Mouse (Mus musculus) forebrain, embryonic 11.5 days (tissue): ENCODE data around the gene Zdhhc23. TPM values are rescaled to one million over a fixed set of nuclear protein-coding genes. Genes with fewer than 3 reads are reported as not detected.
A peak's percentile ranks its signal among the peaks of the same experiment; 100 is the strongest.

ENCODE experiments used
- ATAC-seq: fragments of 200-750 bp; cut with Nextera tagmentation; replicated peaks from 2 replicates; pipeline ENCODE4 v1.8.0; 2017; ENCODE audit warnings: moderate TSS enrichment; ENCODE audit not compliant: low FRiP score
- DNase-seq: peaks from one replicate; pipeline ENCODE4 v3.0.0-alpha.2; 2017; ENCODE audit warnings: low spot score
- H3K27ac ChIP-seq: fragments of 300-500 bp; sonication (generic); 2 replicates; pipeline ENCODE4 v1.5.1; 2014; ENCODE audit warnings: low read depth, low read length
- H3K27me3 ChIP-seq: fragments of 300-500 bp; sonication (generic); 2 replicates; pipeline ENCODE4 v1.6.1; 2014; ENCODE audit warnings: mild to moderate bottlenecking, low read length, mixed read lengths; ENCODE audit not compliant: control insufficient read depth, insufficient read depth
- H3K36me3 ChIP-seq: fragments of 300-500 bp; sonication (generic); 2 replicates; pipeline ENCODE4 v1.6.1; 2014; ENCODE audit warnings: mild to moderate bottlenecking, low read length, moderate library complexity, mixed read lengths; ENCODE audit not compliant: control insufficient read depth, insufficient read depth
- H3K4me1 ChIP-seq: fragments of 300-500 bp; sonication (generic); replicated peaks from 2 replicates; pipeline ENCODE4 v1.6.1; 2014; ENCODE audit warnings: low read length, mixed read lengths; ENCODE audit not compliant: control insufficient read depth, insufficient read depth
- H3K4me2 ChIP-seq: fragments of 300-500 bp; sonication (generic); 2 replicates; pipeline ENCODE4 v1.6.1; 2014; ENCODE audit warnings: low read depth, mild to moderate bottlenecking, low read length, moderate library complexity, mixed read lengths; ENCODE audit not compliant: severe bottlenecking
- H3K4me3 ChIP-seq: fragments of 300-500 bp; sonication (generic); 2 replicates; pipeline ENCODE4 v1.5.1; 2014; ENCODE audit warnings: low read depth, low read length
- H3K9ac ChIP-seq: fragments of 300-500 bp; sonication (generic); 2 replicates; pipeline ENCODE4 v1.6.1; 2014; ENCODE audit warnings: low read length
- H3K9me3 ChIP-seq: fragments of 300-500 bp; sonication (generic); 2 replicates; pipeline ENCODE4 v1.6.1; 2016; ENCODE audit warnings: low read length, mixed read lengths; ENCODE audit not compliant: control insufficient read depth
- WGBS: fragments of 180-500 bp; shearing (Covaris S2); extraction: QIAGEN DNeasy Blood & Tissue Kit; methylation state at CpG from one replicate; pipeline ENCODE4 v1.1.7; 2014; 5-methylcytosine and 5-hydroxymethylcytosine counted together
- polyA plus RNA-seq: library from polyadenylated mRNA; unstranded; fragments of >200 nt; fragmentation: Nextera tagmentation; extraction: Ambion mirVana; gene quantifications from 2 replicates; pipeline ENCODE4 v1.2.1, GENCODE M21; 2014

Gene Zdhhc23
- polyA plus RNA-seq, 1 experiment from 2014 or later: 0.86 TPM

- no peak overlapping the region for H3K27ac ChIP-seq
- DNase-seq (no peak), ATAC-seq (no peak)
- no peak overlapping the region for H3K4me2 ChIP-seq
- H3K9me3 ChIP-seq: no peaks in the 10 kb centered on the region
- H3K4me1 ChIP-seq: no peaks in the 10 kb centered on the region
- WGBS: 74% methylated on average over 16 of the region's 16 CpGs
- H3K36me3 ChIP-seq: no peaks in the 10 kb centered on the region
- no peak overlapping the region for H3K4me3 ChIP-seq
- H3K9ac ChIP-seq: no peak overlapping the region
- H3K27me3 ChIP-seq: no peaks in the 10 kb centered on the region
Observed at GRCm38 (mm10) chr16:44015416-44016158, 36.0 kb upstream of the Zdhhc23 start.

- ATAC-seq (no peak), DNase-seq (no peak)
- Histone ChIP-seq H3K4me1 (no peaks in the 10 kb centered on the region), H3K9ac (no peak overlapping the region), H3K27me3 (no peaks in the 10 kb centered on the region), H3K27ac (no peak overlapping the region), H3K36me3 (no peaks in the 10 kb centered on the region), H3K4me2 (no peak overlapping the region), H3K4me3 (no peak overlapping the region), H3K9me3 (no peaks in the 10 kb centered on the region)
- WGBS: 78% methylated on average over 5 of the region's 5 CpGs
Observed at GRCm38 (mm10) chr16:44011010-44011409, 31.4 kb upstream of the Zdhhc23 start.

GRCm38 (mm10) chr16:44002086-44002485 is 22.5 kb upstream of the Zdhhc23 start:
- Histone ChIP-seq H3K27ac (no peak overlapping the region), H3K27me3 (no peaks in the 10 kb centered on the region), H3K4me1 (no peaks in the 10 kb centered on the region), H3K9me3 (no peaks in the 10 kb centered on the region), H3K36me3 (no peaks in the 10 kb centered on the region), H3K4me2 (no peak overlapping the region), H3K4me3 (no peak overlapping the region), H3K9ac (no peak overlapping the region)
- ATAC-seq (no peak), DNase-seq (no peak)
- 73% methylated on average over 5 of the region's 5 CpGs for WGBS

GRCm38 (mm10) chr16:43999541-43999940 is 19.9 kb upstream of the Zdhhc23 start:
- 80% methylated on average over 5 of the region's 5 CpGs for WGBS
- no peaks in the 10 kb centered on the region for H3K27me3 ChIP-seq
- H3K36me3 ChIP-seq: no peaks in the 10 kb centered on the region
- DNase-seq: no peak
- no peaks in the 10 kb centered on the region for H3K9me3 ChIP-seq
- no peak overlapping the region for H3K4me3 ChIP-seq
- H3K27ac ChIP-seq: no peak overlapping the region
- no peaks in the 10 kb centered on the region for H3K4me1 ChIP-seq
- no peak overlapping the region for H3K9ac ChIP-seq
- no peak overlapping the region for H3K4me2 ChIP-seq
- no peak for ATAC-seq

GRCm38 (mm10) chr16:43999111-43999510 is 19.5 kb upstream of the Zdhhc23 start:
- no peaks in the 10 kb centered on the region for H3K36me3 ChIP-seq
- no peak overlapping the region for H3K4me3 ChIP-seq
- no peaks in the 10 kb centered on the region for H3K4me1 ChIP-seq
- 84% methylated on average over 8 of the region's 8 CpGs for WGBS
- H3K4me2 ChIP-seq: no peak overlapping the region
- DNase-seq (no peak), ATAC-seq (no peak)
- H3K27ac ChIP-seq: no peak overlapping the region
- H3K27me3 ChIP-seq: no peaks in the 10 kb centered on the region
- no peak overlapping the region for H3K9ac ChIP-seq
- no peaks in the 10 kb centered on the region for H3K9me3 ChIP-seq

- 89% methylated on average over 3 of the region's 3 CpGs for WGBS
- H3K9ac ChIP-seq: no peak overlapping the region
- no peaks in the 10 kb centered on the region for H3K36me3 ChIP-seq
- H3K27ac ChIP-seq: no peak overlapping the region
- DNase-seq: no peak
- no peak overlapping the region for H3K4me2 ChIP-seq
- no peak overlapping the region for H3K4me3 ChIP-seq
- H3K27me3 ChIP-seq: no peaks in the 10 kb centered on the region
- ATAC-seq: no peak
- H3K4me1 ChIP-seq: no peaks in the 10 kb centered on the region
- H3K9me3 ChIP-seq: no peaks in the 10 kb centered on the region
Observed at GRCm38 (mm10) chr16:43994623-43995022, 15.0 kb upstream of the Zdhhc23 start.

- Histone ChIP-seq H3K36me3 (no peaks in the 10 kb centered on the region), H3K4me1 (no peaks in the 10 kb centered on the region), H3K27me3 (no peaks in the 10 kb centered on the region), H3K4me2 (no peak overlapping the region), H3K9ac (no peak overlapping the region), H3K27ac (no peak overlapping the region), H3K4me3 (no peak overlapping the region), H3K9me3 (no peaks in the 10 kb centered on the region)
- DNase-seq (no peak), ATAC-seq (no peak)
- WGBS: 88% methylated on average over 4 of the region's 4 CpGs
Observed at GRCm38 (mm10) chr16:43986299-43986698, 6.7 kb upstream of the Zdhhc23 start.

GRCm38 (mm10) chr16:43980110-43980609 is 569 bp upstream of the Zdhhc23 start:
- Histone ChIP-seq H3K4me3 (peak overlapping the region; percentile 49), H3K9ac (peak overlapping the region; percentile 49; the same call in 1 of the 2 replicates), H3K4me1 (peaks cover 7% of the 10 kb centered on the region; the same call in 1 of the 2 replicates), H3K27ac (no peak overlapping the region), H3K36me3 (no peaks in the 10 kb centered on the region), H3K4me2 (peak overlapping the region; percentile 93), H3K27me3 (peaks cover 17% of the 10 kb centered on the region), H3K9me3 (no peaks in the 10 kb centered on the region)
- 28% methylated on average over 9 of the region's 9 CpGs for WGBS
- DNase-seq: no peak
- ATAC-seq: no peak

- no peaks in the 10 kb centered on the region for H3K36me3 ChIP-seq
- no peaks in the 10 kb centered on the region for H3K9me3 ChIP-seq
- H3K4me1 ChIP-seq: peaks cover 7% of the 10 kb centered on the region; the same call in 1 of the 2 replicates
- peaks cover 17% of the 10 kb centered on the region for H3K27me3 ChIP-seq
- ATAC-seq (no peak), DNase-seq (no peak)
- peak overlapping the region; percentile 49; the same call in 1 of the 2 replicates for H3K9ac ChIP-seq
- 20% methylated on average over 7 of the region's 7 CpGs for WGBS
- H3K27ac ChIP-seq: no peak overlapping the region
- H3K4me3 ChIP-seq: peak overlapping the region; percentile 49
- H3K4me2 ChIP-seq: peak overlapping the region; percentile 93
Observed at GRCm38 (mm10) chr16:43979010-43979327, 622 bp downstream of the Zdhhc23 start.
